Mouse (Mus musculus) hindbrain, embryonic 10.5 days (tissue): ENCODE results near the gene Scarf2. TPM values are rescaled to one million over a fixed set of nuclear protein-coding genes. Genes with fewer than 3 reads are reported as not detected.
A peak's percentile ranks its signal among the peaks of the same experiment; 100 is the strongest.

Experiments used
- DNase-seq: peaks from one replicate; pipeline ENCODE4 v3.0.0-alpha.2; 2017; ENCODE audit warnings: low spot score
- H3K27ac ChIP-seq: fragments of 300-500 bp; sonication (generic); 2 replicates; pipeline ENCODE4 v1.5.1; 2016; ENCODE audit warnings: mild to moderate bottlenecking, moderate library complexity
- H3K27me3 ChIP-seq: fragments of 300-500 bp; sonication (generic); 2 replicates; pipeline ENCODE4 v1.6.1; 2016; ENCODE audit warnings: mild to moderate bottlenecking; ENCODE audit not compliant: poor library complexity, insufficient read depth, severe bottlenecking
- H3K36me3 ChIP-seq: fragments of 300-500 bp; sonication (generic); 2 replicates; pipeline ENCODE4 v1.6.1; 2016; ENCODE audit warnings: mild to moderate bottlenecking, moderate library complexity
- H3K4me1 ChIP-seq: fragments of 300-500 bp; sonication (generic); replicated peaks from 2 replicates; pipeline ENCODE4 v1.6.1; 2016; ENCODE audit warnings: mild to moderate bottlenecking
- H3K4me3 ChIP-seq: fragments of 300-500 bp; sonication (generic); 2 replicates; pipeline ENCODE4 v1.5.1; 2016; ENCODE audit warnings: mild to moderate bottlenecking, moderate library complexity
- H3K9me3 ChIP-seq: fragments of 300-500 bp; sonication (generic); 2 replicates; pipeline ENCODE4 v1.6.1; 2016; ENCODE audit warnings: mild to moderate bottlenecking, moderate library complexity
- WGBS: fragments of 180-500 bp; shearing (Covaris S2); methylation state at CpG from one replicate; pipeline ENCODE4 v1.1.7; 2016; 5-methylcytosine and 5-hydroxymethylcytosine counted together
- polyA plus RNA-seq: library from polyadenylated mRNA; unstranded; fragments of >200 nt; fragmentation: Nextera tagmentation; extraction: Ambion mirVana; gene quantifications from 2 replicates; pipeline ENCODE4 v1.2.1, GENCODE M21; 2016

Gene Scarf2
- polyA plus RNA-seq, 1 experiment from 2014 or later = 9.6 TPM

- Histone ChIP-seq H3K27me3 (peaks cover 96% of the 10 kb centered on the region), H3K4me1 (peaks cover 67% of the 10 kb centered on the region), H3K27ac (peak overlapping the region; percentile 5; the same call in 1 of the 2 replicates), H3K4me3 (peak overlapping the region; percentile 54), H3K9me3 (no peaks in the 10 kb centered on the region), H3K36me3 (no peaks in the 10 kb centered on the region)
- peak; percentile 58 for DNase-seq
- 2% methylated on average over 83 of the region's 83 CpGs for WGBS
Observed at GRCm38 (mm10) chr16:17802839-17803674, 6.0 kb downstream of the Scarf2 start.

GRCm38 (mm10) chr16:17803675-17804448 is 6.8 kb downstream of the Scarf2 start:
- whole genome bisulfite sequencing = 11% methylated on average over 33 of the region's 33 CpGs
- Histone ChIP-seq H3K36me3 (no peaks in the 10 kb centered on the region), H3K9me3 (no peaks in the 10 kb centered on the region), H3K27ac (0 out of 2 replicates have a peak overlapping the region, but pooled peaks have one; percentile 3), H3K4me1 (peaks cover 59% of the 10 kb centered on the region), H3K27me3 (peaks cover 95% of the 10 kb centered on the region), H3K4me3 (peak overlapping the region; percentile 54)
- DNase-seq = peak; percentile 39

GRCm38 (mm10) chr16:17804449-17804912 is 7.4 kb downstream of the Scarf2 start:
- WGBS = 1% methylated on average over 33 of the region's 33 CpGs
- Histone ChIP-seq H3K4me1 (peaks cover 60% of the 10 kb centered on the region), H3K9me3 (no peaks in the 10 kb centered on the region)

GRCm38 (mm10) chr16:17804982-17805381 is 7.9 kb downstream of the Scarf2 start:
- Histone ChIP-seq H3K4me3 (peak overlapping the region; percentile 54), H3K27me3 (peaks cover 94% of the 10 kb centered on the region), H3K4me1 (peaks cover 65% of the 10 kb centered on the region), H3K36me3 (no peaks in the 10 kb centered on the region), H3K9me3 (no peaks in the 10 kb centered on the region), H3K27ac (no peak overlapping the region)
- no peak for DNase-seq
- 11% methylated on average over 7 of the region's 7 CpGs for WGBS

More at GRCm38 (mm10) chr16:17804449-17804912, 7.4 kb downstream of the Scarf2 start:
- H3K27ac ChIP-seq = 0 out of 2 replicates have a peak overlapping the region, but pooled peaks have one; percentile 3
- DNase-seq = peak; percentile 77
- peak overlapping the region; percentile 54 for H3K4me3 ChIP-seq
- H3K27me3 ChIP-seq = peaks cover 94% of the 10 kb centered on the region
- no peaks in the 10 kb centered on the region for H3K36me3 ChIP-seq

GRCm38 (mm10) chr16:17806581-17807191 is 9.6 kb downstream of the Scarf2 start:
- peaks cover 69% of the 10 kb centered on the region for H3K4me1 ChIP-seq
- peak overlapping the region; percentile 90 for H3K27ac ChIP-seq
- H3K4me3 ChIP-seq = peak overlapping the region; percentile 73
- H3K27me3 ChIP-seq = peaks cover 93% of the 10 kb centered on the region
- no peaks in the 10 kb centered on the region for H3K9me3 ChIP-seq
- WGBS = 3% methylated on average over 50 of the region's 50 CpGs
- peak; percentile 69 for DNase-seq
- no peaks in the 10 kb centered on the region for H3K36me3 ChIP-seq

- Histone ChIP-seq H3K4me3 (peak overlapping the region; percentile 73), H3K4me1 (peaks cover 66% of the 10 kb centered on the region), H3K9me3 (no peaks in the 10 kb centered on the region), H3K36me3 (no peaks in the 10 kb centered on the region), H3K27ac (peak overlapping the region; percentile 90), H3K27me3 (peaks cover 91% of the 10 kb centered on the region)
- 2% methylated on average over 73 of the region's 73 CpGs for WGBS
- DNase-seq = peak; percentile 92
Observed at GRCm38 (mm10) chr16:17807192-17808009, 10.3 kb downstream of the Scarf2 start.

GRCm38 (mm10) chr16:17809125-17809524 is 12.0 kb downstream of the Scarf2 start:
- Histone ChIP-seq H3K36me3 (no peaks in the 10 kb centered on the region), H3K27ac (peak overlapping the region; percentile 74), H3K4me1 (peaks cover 49% of the 10 kb centered on the region), H3K27me3 (peaks cover 91% of the 10 kb centered on the region), H3K9me3 (no peaks in the 10 kb centered on the region), H3K4me3 (no peak overlapping the region)
- 80% methylated on average over 4 of the region's 4 CpGs for WGBS
- no peak for DNase-seq

GRCm38 (mm10) chr16:17809711-17810110 is 12.6 kb downstream of the Scarf2 start:
- peaks cover 91% of the 10 kb centered on the region for H3K27me3 ChIP-seq
- 31% methylated on average over 7 of the region's 7 CpGs for WGBS
- no peaks in the 10 kb centered on the region for H3K9me3 ChIP-seq
- no peak overlapping the region for H3K4me3 ChIP-seq
- DNase-seq = peak; percentile 72
- peaks cover 43% of the 10 kb centered on the region for H3K4me1 ChIP-seq
- peak overlapping the region; percentile 74 for H3K27ac ChIP-seq
- H3K36me3 ChIP-seq = no peaks in the 10 kb centered on the region

- Histone ChIP-seq H3K27ac (no peak overlapping the region), H3K4me3 (no peak overlapping the region), H3K9me3 (no peaks in the 10 kb centered on the region), H3K27me3 (peaks cover 90% of the 10 kb centered on the region), H3K36me3 (no peaks in the 10 kb centered on the region), H3K4me1 (peaks cover 37% of the 10 kb centered on the region)
- DNase-seq = peak; percentile 23
- 7% methylated on average over 5 of the region's 5 CpGs for WGBS
Observed at GRCm38 (mm10) chr16:17812120-17812519, 15.0 kb downstream of the Scarf2 start.

- DNase-seq = no peak
- peaks cover 90% of the 10 kb centered on the region for H3K27me3 ChIP-seq
- H3K36me3 ChIP-seq = no peaks in the 10 kb centered on the region
- WGBS = 58% methylated on average over 4 of the region's 4 CpGs
- no peak overlapping the region for H3K27ac ChIP-seq
- H3K4me1 ChIP-seq = peaks cover 28% of the 10 kb centered on the region
- no peak overlapping the region for H3K4me3 ChIP-seq
- H3K9me3 ChIP-seq = no peaks in the 10 kb centered on the region
Observed at GRCm38 (mm10) chr16:17813173-17813572, 16.1 kb downstream of the Scarf2 start.

- peak overlapping the region; percentile 64 for H3K4me3 ChIP-seq
- H3K36me3 ChIP-seq = no peaks in the 10 kb centered on the region
- peak; percentile 86 for DNase-seq
- peaks cover 75% of the 10 kb centered on the region for H3K27me3 ChIP-seq
- peak overlapping the region; percentile 87 for H3K27ac ChIP-seq
- no peaks in the 10 kb centered on the region for H3K9me3 ChIP-seq
- peaks cover 15% of the 10 kb centered on the region; the same call in 1 of the 2 replicates for H3K4me1 ChIP-seq
- 2% methylated on average over 63 of the region's 63 CpGs for WGBS
Observed at GRCm38 (mm10) chr16:17815411-17816402, 18.6 kb downstream of the Scarf2 start.
